Mouse (Mus musculus): ENCODE measurements around the gene Sfswap.

DNA sequence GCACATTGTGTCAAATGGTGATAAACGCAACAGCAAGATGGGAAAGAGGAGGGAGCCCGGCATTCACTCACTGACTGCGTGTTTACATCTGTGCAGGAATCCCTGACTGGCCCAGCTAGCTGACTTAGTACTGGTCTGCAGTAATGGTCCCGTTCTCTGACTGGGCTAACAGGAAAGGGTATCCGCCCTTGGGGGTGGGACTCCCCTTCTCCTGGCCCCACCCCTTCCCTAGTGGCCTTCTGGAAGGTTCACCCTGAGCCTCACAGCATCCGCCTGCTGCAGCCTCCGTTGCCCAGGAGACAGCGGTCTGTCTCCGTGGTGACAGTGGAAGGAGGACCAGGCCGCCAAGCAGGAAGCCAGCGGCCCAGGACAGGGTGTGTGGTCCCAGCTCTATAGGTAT, 89.9 kb downstream of the Sfswap start:
- TF ChIP-seq CHD2 (IDR thresholded peaks at IDR 0.05; ENCODE audit: low read depth, low read length) (no peak), ZC3H11A (IDR thresholded peaks at IDR 0.05; ENCODE audit: borderline replicate concordance, low read depth, low read length) (no peak), HCFC1 (IDR thresholded peaks at IDR 0.05; ENCODE audit: borderline replicate concordance, insufficient read depth, low read length) (no peak), ZNF384 (IDR thresholded peaks at IDR 0.05; ENCODE audit: low read depth, low read length) (no peak), MAFK (IDR thresholded peaks at IDR 0.05; ENCODE audit: insufficient read depth, low read depth, low read length) (no peak)
